Mouse (Mus musculus) liver, embryonic 14.5 days (tissue): Measurements from ENCODE around the gene Olfr51.

ENCODE experiments used
- CTCF ChIP-seq: IDR thresholded peaks from 2 replicates; pipeline ENCODE4 v1.5.1; 2016; ENCODE audit warnings: antibody characterized with exemption, low read depth, control low read depth
- EP300 ChIP-seq: IDR thresholded peaks from 2 replicates; pipeline ENCODE4 v1.6.1; 2016; ENCODE audit warnings: antibody characterized with exemption, low read depth

GRCm38 (mm10) chr11:51013936-51014335, 10.5 kb downstream of the Olfr51 start, which contains the start of gene Olfr54:
- TF ChIP-seq CTCF (no peak), EP300 (no peak)
